Mouse (Mus musculus): ENCODE data around the gene Arhgap45.

DNA sequence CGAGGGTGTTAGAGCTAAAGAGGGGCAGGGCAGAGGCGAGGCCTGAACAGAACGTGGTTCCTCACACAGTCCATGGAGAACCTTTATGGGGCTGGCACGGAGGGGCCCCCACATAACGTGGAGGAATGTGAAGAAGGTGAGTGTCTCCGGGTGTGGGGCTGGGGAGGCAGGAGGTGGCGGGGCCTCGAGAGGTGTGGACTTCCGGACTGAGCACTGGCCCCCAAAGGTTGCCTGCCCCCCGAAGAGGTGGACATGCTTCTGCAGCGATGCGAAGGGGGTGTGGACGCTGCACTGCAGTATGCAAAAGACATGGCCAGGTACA lies 4.8 kb downstream of the Arhgap45 start:
- TF ChIP-seq CTCF (IDR thresholded peaks at IDR 0.05; ENCODE audit: extremely low read depth, insufficient read length, insufficient replicate concordance, low read depth, low read length) (no peak), POLR2A (IDR thresholded peaks at IDR 0.05; ENCODE audit: low read depth, low read length) (no peak)

All from small intestine, adult 2 months (tissue).